Mouse (Mus musculus): ENCODE measurements around the gene Nexn.

Gene Nexn

DNA sequence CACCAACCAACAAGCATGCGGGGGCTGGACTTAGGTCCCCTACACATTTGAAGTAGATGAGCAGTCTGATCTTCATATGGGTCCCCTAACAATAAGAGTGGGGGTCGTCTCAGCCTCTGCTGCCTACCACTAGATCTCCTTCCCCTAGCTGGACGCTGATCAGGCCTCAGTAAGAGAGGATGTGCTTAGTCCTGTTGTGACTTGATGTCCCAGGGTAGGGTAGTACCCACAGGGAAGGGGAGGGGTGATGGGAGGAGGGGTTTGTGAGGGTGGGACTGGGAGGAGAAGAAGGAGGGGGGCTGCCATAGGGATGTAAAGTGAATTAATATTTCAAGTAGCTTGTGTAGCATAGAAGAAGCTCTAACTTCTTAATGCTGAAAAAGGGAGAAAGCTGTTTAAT lies 67.0 kb downstream of the Nexn start:
- no peak for DNase-seq (ENCODE audit: low read depth, low spot score)

DNA sequence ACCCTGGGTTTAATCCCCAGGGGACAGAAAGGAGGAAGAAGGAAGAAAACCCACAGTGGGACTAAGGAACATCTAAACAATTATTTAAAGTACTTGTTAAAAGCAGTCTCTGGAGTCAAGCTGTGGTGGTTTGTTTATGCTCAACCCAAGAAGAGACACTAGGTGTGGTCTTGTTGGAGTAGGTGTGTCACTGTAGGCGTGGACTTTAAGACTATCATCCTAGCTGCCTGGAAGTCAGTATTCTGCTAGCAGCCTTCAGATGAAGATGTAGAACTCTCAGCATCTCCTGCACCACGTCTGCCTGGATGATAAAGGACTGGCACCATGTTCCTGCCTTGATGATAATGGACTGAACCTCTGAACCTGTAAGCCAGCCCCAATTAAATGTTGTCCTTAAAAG lies 68.9 kb downstream of the Nexn start:
- DNase-seq (ENCODE audit: low read depth, low spot score), result peak; percentile 61

- DNase-seq (ENCODE audit: low read depth, low spot score), result peak; percentile 87
These were observed 72.5 kb downstream of the Nexn start for GRCm38 (mm10) chr3:152193635-152194097.

DNA sequence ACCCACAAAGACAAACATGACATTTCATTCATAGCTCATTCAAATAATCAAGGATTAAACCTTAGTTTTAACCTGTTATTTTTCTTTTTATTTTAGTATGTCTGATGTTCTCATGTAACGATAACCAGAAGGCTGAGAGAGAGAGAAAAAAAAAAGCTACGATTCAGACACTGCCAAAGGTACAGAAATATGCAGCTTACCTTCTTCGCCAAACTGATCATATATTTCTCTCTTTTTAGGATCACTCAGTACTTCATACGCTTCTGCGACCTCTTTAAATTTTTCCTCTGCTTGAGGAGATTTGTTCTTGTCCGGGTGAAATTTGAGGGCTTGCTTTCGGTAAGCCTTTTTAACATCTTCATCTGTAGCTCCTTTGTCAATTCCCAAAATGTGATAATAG lies 73.0 kb downstream of the Nexn start:
- DNase-seq (ENCODE audit: low read depth, low spot score), result no peak

DNA sequence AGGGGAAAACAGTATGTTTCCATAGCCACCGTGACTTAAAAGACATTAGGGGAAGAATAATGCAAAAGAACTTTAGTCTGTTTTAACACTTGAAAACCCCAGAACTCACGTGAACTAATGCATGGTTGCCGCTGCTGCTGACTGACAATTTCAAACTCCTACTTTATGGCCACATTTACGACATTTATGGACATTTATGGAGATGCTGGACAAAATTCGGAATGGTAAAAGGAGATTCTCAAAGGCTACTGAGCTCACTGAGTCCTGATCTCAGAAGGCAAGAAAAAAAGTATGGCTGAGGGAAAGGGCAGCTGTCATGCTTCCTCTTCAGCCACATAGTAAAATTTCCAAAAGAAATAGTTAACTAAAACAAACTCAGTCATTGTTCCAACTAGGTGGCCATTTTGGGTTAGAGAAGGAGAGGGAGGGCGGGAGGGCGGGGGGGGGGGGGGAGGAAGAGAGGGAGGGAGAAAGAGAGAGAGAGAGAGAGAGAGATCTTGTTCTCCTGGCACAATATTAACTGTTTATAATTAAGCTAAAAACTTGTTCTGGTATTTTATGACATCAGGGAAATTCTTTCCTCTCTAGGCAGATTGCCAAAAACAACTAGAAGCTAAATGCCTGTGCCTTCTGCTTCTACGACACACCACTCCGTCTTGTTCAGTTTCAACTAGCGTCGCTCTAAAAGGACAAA lies 73.8 kb downstream of the Nexn start:
- DNase-seq (ENCODE audit: low read depth, low spot score), result no peak

- DNase-seq (ENCODE audit: low read depth, low spot score), result no peak
These were observed 74.3 kb downstream of the Nexn start for GRCm38 (mm10) chr3:152191791-152192237.

GRCm38 (mm10) chr3:152190679-152191477 lies 75.3 kb downstream of the Nexn start:
- DNase-seq (ENCODE audit: low read depth, low spot score), result no peak

DNA sequence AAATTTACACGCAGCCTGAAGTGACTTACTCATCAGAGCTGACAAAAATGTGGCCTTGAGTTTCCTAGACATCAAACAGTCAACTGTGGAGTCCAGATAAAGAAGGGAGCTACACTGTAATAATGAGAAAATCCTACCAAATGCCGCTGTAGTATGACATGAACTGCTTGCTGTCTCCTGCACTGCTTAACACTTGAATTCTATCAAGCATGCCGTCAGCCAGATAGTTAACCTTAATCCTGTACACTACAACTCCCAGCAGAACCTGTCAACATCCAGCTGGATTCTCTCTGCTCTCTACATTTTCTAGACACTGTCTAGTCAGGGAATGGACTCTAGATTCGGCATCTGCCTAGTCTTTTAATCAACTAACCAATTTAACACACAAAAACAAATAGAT lies 76.8 kb downstream of the Nexn start:
- no peak for DNase-seq (ENCODE audit: low read depth, low spot score)

Measured in ZHBTc4 (cell line).